In the genomic region with DNA sequence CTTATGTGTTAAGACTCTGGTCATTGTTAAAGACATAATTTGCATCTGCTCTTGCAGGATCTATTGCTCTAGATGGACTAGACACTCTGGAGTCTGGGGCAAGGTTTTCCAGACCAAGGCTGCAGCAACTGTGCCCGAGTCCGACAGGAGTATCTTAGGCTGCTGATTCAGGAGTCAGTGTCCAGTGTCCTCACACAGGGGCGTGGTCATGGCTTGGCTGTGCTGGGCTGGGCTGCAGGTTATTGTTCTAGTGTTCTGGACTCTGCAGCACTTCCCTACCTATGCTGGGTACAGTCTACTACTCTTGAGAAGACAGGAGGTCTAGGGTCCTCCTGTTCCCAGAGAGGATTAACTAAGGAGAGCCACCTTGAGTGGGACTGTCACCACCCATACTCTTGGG, we compare ENCODE assay signal across 26 mouse cellular contexts.
"Had no signal": no experiment of that assay in that cellular context is flagged by ENCODE, and none has a peak within 500 bp of the region (broad histone marks: within the 10 kb centered on the region; RNA-seq: fewer than 3 reads in every experiment).

No protein-coding gene starts in this region.

- H3K9me3 ChIP-seq: heart, embryonic 13.5 days; heart, embryonic 15.5 days; hindbrain, embryonic 10.5 days; hindbrain, embryonic 12.5 days; intestine, embryonic 15.5 days; limb, embryonic 10.5 days; liver, embryonic 13.5 days; liver, embryonic 15.5 days had no signal

- H3K4me3 ChIP-seq: gastrocnemius, adult 2 months; heart, adult 2 months; heart, embryonic 13.5 days; heart, embryonic 15.5 days; hindbrain, embryonic 10.5 days; hindbrain, embryonic 12.5 days; intestine, embryonic 15.5 days; layer of hippocampus, adult 2 months; left cerebral cortex, adult 2 months; limb, embryonic 10.5 days; limb, embryonic 12.5 days; liver, embryonic 13.5 days; liver, embryonic 15.5 days had no signal

- H3K9ac ChIP-seq: heart, embryonic 13.5 days; heart, embryonic 15.5 days; hindbrain, embryonic 12.5 days; hindbrain, embryonic 14.5 days; intestine, embryonic 15.5 days; limb, embryonic 12.5 days; liver, embryonic 13.5 days; liver, embryonic 15.5 days; liver, postnatal 0 days had no signal

- DNase-seq: gastrocnemius, adult 2 months; gastrocnemius, postnatal 10 days; gastrocnemius, postnatal 25 days; heart, adult 2 months; heart, postnatal 14 days; heart, postnatal 4 days; kidney, postnatal 14 days; liver; liver, embryonic 13.5 days; liver, postnatal 0 days had no signal

- H3K4me1 ChIP-seq: heart, embryonic 13.5 days; heart, embryonic 15.5 days; intestine, embryonic 15.5 days; limb, embryonic 12.5 days; liver, embryonic 13.5 days; liver, embryonic 15.5 days had no signal

- H3K27ac ChIP-seq: gastrocnemius, adult 2 months; heart, adult 2 months; heart, embryonic 13.5 days; heart, embryonic 15.5 days; hindbrain, embryonic 10.5 days; hindbrain, embryonic 12.5 days; hindbrain, embryonic 14.5 days; intestine, embryonic 15.5 days; layer of hippocampus, adult 2 months; left cerebral cortex, adult 2 months; limb, embryonic 10.5 days; limb, embryonic 12.5 days; liver, embryonic 13.5 days; liver, embryonic 15.5 days had no signal

- H3K27me3 ChIP-seq: intestine, embryonic 15.5 days; liver, embryonic 13.5 days; liver, embryonic 15.5 days had no signal

- ATAC-seq: forebrain, embryonic 16.5 days; hindbrain, embryonic 16.5 days; inflammation-experienced regulatory T-cells, adult 6 months; intestine, embryonic 15.5 days; liver, postnatal 0 days had no signal

- H3K4me2 ChIP-seq: heart, embryonic 11.5 days; heart, embryonic 13.5 days; heart, embryonic 15.5 days; hindbrain, embryonic 12.5 days; hindbrain, embryonic 14.5 days; intestine, embryonic 15.5 days; limb, embryonic 12.5 days; liver, embryonic 11.5 days; liver, embryonic 13.5 days; liver, embryonic 15.5 days had no signal

- H3K36me3 ChIP-seq: heart, embryonic 13.5 days; heart, embryonic 15.5 days; hindbrain, embryonic 10.5 days; hindbrain, embryonic 12.5 days; intestine, embryonic 15.5 days; limb, embryonic 10.5 days; limb, embryonic 12.5 days; liver, embryonic 13.5 days; liver, embryonic 15.5 days had no signal
